Mouse (Mus musculus): Measurements from ENCODE around the gene Thop1. TPM values are rescaled to one million over a fixed set of nuclear protein-coding genes. Genes with fewer than 3 reads are reported as not detected.

The Thop1 gene
- total and polyA plus RNA-seq, 3 experiments: 81.1 to 123 (median 94.5) TPM

- Histone ChIP-seq H3K79me2 (replicated peaks; ENCODE audit: control insufficient read depth, extremely low read depth, insufficient read depth, poor library complexity, severe bottlenecking) (peaks cover 19% of the 10 kb centered on the region), H3K4me2 (ENCODE audit: insufficient read depth, low read depth, poor library complexity, severe bottlenecking) (no peak overlapping the region), H3K9me3 (replicated peaks; ENCODE audit: low read length) (peaks cover 7% of the 10 kb centered on the region), H3K36me3 (replicated peaks in 1 of 2; ENCODE audit: control insufficient read depth in 1 of 2, insufficient read depth in 1 of 2, low read length in 1 of 2) (peaks cover 11 to 25% of the 10 kb centered on the region in 2 experiments), H3K4me3 (replicated peaks in 1 of 3; ENCODE audit: low read depth in 2 of 3, low read length in 2 of 3, poor library complexity in 1 of 3) (no peak overlapping the region), H3K9ac (ENCODE audit: insufficient read depth, low read depth) (no peak overlapping the region), H3K27me3 (replicated peaks) (peaks cover 25% of the 10 kb centered on the region), H3K27ac (ENCODE audit: insufficient read depth, low read depth) (no peak overlapping the region), H3K4me1 (ENCODE audit: control insufficient read depth in 1 of 2, insufficient read depth in 2 of 2) (peaks cover 6 to 24% of the 10 kb centered on the region in 2 experiments)
- dilution Hi-C loops (cut with MboI; ENCODE audit: extremely low pct_ligation_motif_present, extremely low pct_unique_long_range_greater_than_20kb, low sequenced_read_pairs) (no loop called here), in situ Hi-C loops (cut with MboI; ENCODE audit: low pct_ligation_motif_present, low pct_unique_long_range_greater_than_20kb, low sequenced_read_pairs) (no loop called here)
- no peak for DNase-seq (ENCODE audit: extremely low read depth)
- TF ChIP-seq ZC3H11A (IDR thresholded peaks at IDR 0.05; ENCODE audit: low read depth, low read length) (no peak), RCOR1 (conservative IDR thresholded peaks at IDR 0.05; ENCODE audit: low read depth, low read length) (no peak), MEF2A (IDR thresholded peaks at IDR 0.05; ENCODE audit: borderline replicate concordance, low read depth, low read length) (no peak), ETS1 (conservative IDR thresholded peaks at IDR 0.05; ENCODE audit: low read depth, low read length) (no peak), CHD2 (IDR thresholded peaks at IDR 0.05; ENCODE audit: low read length) (no peak), MAFK (IDR thresholded peaks at IDR 0.05; ENCODE audit: insufficient replicate concordance, low read length) (no peak), GABPA (IDR thresholded peaks at IDR 0.05; ENCODE audit: insufficient replicate concordance, low read depth, low read length) (no peak)
Measured at GRCm38 (mm10) chr10:81068706-81069105, 1.1 kb upstream of the Thop1 start.

- TF ChIP-seq USF2 (conservative IDR thresholded peaks at IDR 0.05; ENCODE audit: low read depth, low read length) (no peak), TBP (conservative IDR thresholded peaks at IDR 0.05; ENCODE audit: low read depth, low read length) (no peak), SMC3 (IDR thresholded peaks at IDR 0.05; ENCODE audit: low read depth, low read length) (no peak), NRF1 (IDR thresholded peaks at IDR 0.05; ENCODE audit: low read depth, low read length) (no peak), UBTF (IDR thresholded peaks at IDR 0.05; ENCODE audit: low read depth, low read length) (no peak), ZNF384 (IDR thresholded peaks at IDR 0.05; ENCODE audit: low read depth, low read length) (no peak), PAX5 (IDR thresholded peaks at IDR 0.05; ENCODE audit: low read length) (no peak), BHLHE40 (IDR thresholded peaks at IDR 0.05; ENCODE audit: low read depth, low read length) (no peak), CTCF (conservative IDR thresholded peaks at IDR 0.05 in 1 of 2, IDR thresholded peaks at IDR 0.05 in 1 of 2; ENCODE audit: low read depth in 2 of 2, low read length in 2 of 2) (no peak), MAZ (IDR thresholded peaks at IDR 0.05; ENCODE audit: low read depth, low read length) (no peak), MAFK (IDR thresholded peaks at IDR 0.05; ENCODE audit: insufficient replicate concordance, low read length) (no peak)
- Histone ChIP-seq H3K4me1 (ENCODE audit: control insufficient read depth in 1 of 2, insufficient read depth in 2 of 2) (peaks cover 6 to 29% of the 10 kb centered on the region in 2 experiments), H3K27ac (ENCODE audit: insufficient read depth, low read depth) (no peak overlapping the region), H3K27me3 (replicated peaks) (peaks cover 14% of the 10 kb centered on the region), H3K79me2 (replicated peaks; ENCODE audit: control insufficient read depth, extremely low read depth, insufficient read depth, poor library complexity, severe bottlenecking) (peaks cover 19% of the 10 kb centered on the region), H3K9ac (ENCODE audit: insufficient read depth, low read depth) (no peak overlapping the region), H3K4me2 (ENCODE audit: insufficient read depth, low read depth, poor library complexity, severe bottlenecking) (no peak overlapping the region), H3K4me3 (replicated peaks in 1 of 3; ENCODE audit: low read depth in 2 of 3, low read length in 2 of 3, poor library complexity in 1 of 3) (no peak overlapping the region), H3K36me3 (replicated peaks in 1 of 2; ENCODE audit: control insufficient read depth in 1 of 2, insufficient read depth in 1 of 2, low read length in 1 of 2) (peaks cover 40 to 61% of the 10 kb centered on the region in 2 experiments), H3K9me3 (replicated peaks; ENCODE audit: low read length) (peaks cover 3% of the 10 kb centered on the region)
- dilution Hi-C loops (cut with MboI; ENCODE audit: extremely low pct_ligation_motif_present, extremely low pct_unique_long_range_greater_than_20kb, low sequenced_read_pairs) (no loop called here), in situ Hi-C loops (cut with MboI; ENCODE audit: low pct_ligation_motif_present, low pct_unique_long_range_greater_than_20kb, low sequenced_read_pairs) (loop anchor here (10.0 kb wide), 1 partner anchor 103 kb away; the partner anchor contains the start of gene Eef2)
- DNase-seq (ENCODE audit: extremely low read depth): no peak
Measured at GRCm38 (mm10) chr10:81072290-81072689, 2.5 kb downstream of the Thop1 start.

Data from CH12.LX (cell line).